Mouse (Mus musculus) lung, embryonic 16.5 days (tissue): ENCODE measurements at regions not wholly inside any gene's neighbourhood (a gene's known extent, or its start where the extent isn't known, plus 50 kb on each side); places are given as distances from the start of the nearest gene placed in this dataset.
"Not testable (repeated sequence)": the region's sequence is repeated elsewhere in the genome, so short reads cannot be mapped to it uniquely, and the experiment has no call there.

Experiments
- ATAC-seq: fragments of 200-750 bp; cut with Nextera tagmentation; 2 replicates; pipeline ENCODE4 v1.8.0; 2017; ENCODE audit warnings: low read depth, mild to moderate bottlenecking, moderate library complexity
- H3K27ac ChIP-seq: fragments of 300-500 bp; sonication (generic); 2 replicates; pipeline ENCODE4 v1.5.1; 2014; ENCODE audit warnings: mild to moderate bottlenecking, control low read depth, low read length
- H3K27me3 ChIP-seq: fragments of 300-500 bp; sonication (generic); 2 replicates; pipeline ENCODE4 v1.6.1; 2014; ENCODE audit warnings: low read depth, low read length, mixed read lengths; ENCODE audit not compliant: control insufficient read depth, insufficient read depth
- H3K36me3 ChIP-seq: fragments of 300-500 bp; sonication (generic); 2 replicates; pipeline ENCODE4 v1.6.1; 2014; ENCODE audit warnings: low read length; ENCODE audit not compliant: control insufficient read depth, insufficient read depth
- H3K4me1 ChIP-seq: fragments of 300-500 bp; sonication (generic); replicated peaks from 2 replicates; pipeline ENCODE4 v1.6.1; 2014; ENCODE audit warnings: low read length, mixed read lengths; ENCODE audit not compliant: control insufficient read depth, insufficient read depth
- H3K4me2 ChIP-seq: fragments of 300-500 bp; sonication (generic); 2 replicates; pipeline ENCODE4 v1.6.1; 2014; ENCODE audit warnings: low read depth, low read length, control low read depth
- H3K4me3 ChIP-seq: fragments of 300-500 bp; sonication (generic); 2 replicates; pipeline ENCODE4 v1.5.1; 2014; ENCODE audit warnings: mild to moderate bottlenecking, low read length, control low read depth
- H3K9ac ChIP-seq: fragments of 300-500 bp; sonication (generic); 2 replicates; pipeline ENCODE4 v1.6.1; 2014; ENCODE audit warnings: low read length, control low read depth
- H3K9me3 ChIP-seq: fragments of 300-500 bp; sonication (generic); 2 replicates; pipeline ENCODE4 v1.6.1; 2016; ENCODE audit warnings: low read length; ENCODE audit not compliant: control insufficient read depth
- WGBS: fragments of 180-500 bp; shearing (Covaris S2); extraction: QIAGEN DNeasy Blood & Tissue Kit; methylation state at CpG from one replicate; pipeline ENCODE4 v1.1.7; 2014; 5-methylcytosine and 5-hydroxymethylcytosine counted together

DNA sequence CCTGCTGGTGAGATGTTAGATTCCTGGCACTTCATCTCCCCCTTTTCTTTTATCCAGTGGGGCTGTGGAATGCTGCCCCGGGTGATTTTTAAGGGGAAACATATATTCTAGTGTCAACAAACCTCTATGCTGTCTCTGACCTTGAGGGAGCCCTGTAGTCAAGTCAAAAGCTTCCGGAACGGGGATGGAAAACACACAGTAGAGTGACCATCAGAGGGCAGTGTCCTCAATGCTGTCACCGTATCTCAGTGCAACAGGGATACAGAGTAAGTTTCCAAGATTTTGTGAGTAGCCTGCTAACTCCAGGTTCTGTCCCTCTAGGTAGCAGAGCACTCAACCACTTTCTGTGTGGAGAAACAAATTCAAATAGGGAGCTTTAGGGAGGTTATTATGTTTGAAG lies 555.7 kb upstream of the BB014433 start:
- no peaks in the 10 kb centered on the region for H3K9me3 ChIP-seq
- no peak overlapping the region for H3K27ac ChIP-seq
- WGBS = 50% methylated on average over 4 of the region's 4 CpGs
- ATAC-seq = no peak
- H3K4me3 ChIP-seq = no peak overlapping the region
- no peak overlapping the region for H3K4me2 ChIP-seq
- H3K36me3 ChIP-seq = no peaks in the 10 kb centered on the region
- H3K4me1 ChIP-seq = no peaks in the 10 kb centered on the region
- no peaks in the 10 kb centered on the region for H3K27me3 ChIP-seq
- no peak overlapping the region for H3K9ac ChIP-seq

DNA sequence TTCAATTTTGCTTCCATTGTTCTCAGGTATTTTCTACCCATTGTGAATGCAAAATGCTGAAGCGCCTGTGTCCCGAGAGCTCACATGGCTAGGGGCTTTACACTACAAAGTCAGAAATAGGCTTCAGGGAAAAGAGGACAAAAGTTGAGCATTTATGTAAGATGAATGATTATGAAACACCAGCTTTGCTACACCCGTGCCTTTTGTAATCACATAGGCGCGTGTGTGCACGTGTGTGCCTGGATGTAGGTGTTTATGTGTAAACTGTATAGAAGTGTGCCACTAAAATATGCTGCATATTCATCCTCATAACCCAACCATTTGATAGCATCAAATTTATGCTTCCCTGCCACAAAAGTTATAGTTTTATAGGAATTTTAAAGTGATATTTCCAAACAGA lies 547.2 kb upstream of the BB014433 start:
- no peak overlapping the region for H3K4me2 ChIP-seq
- H3K27me3 ChIP-seq = no peaks in the 10 kb centered on the region
- no peaks in the 10 kb centered on the region for H3K4me1 ChIP-seq
- H3K36me3 ChIP-seq = no peaks in the 10 kb centered on the region
- no peak overlapping the region for H3K9ac ChIP-seq
- no peaks in the 10 kb centered on the region for H3K9me3 ChIP-seq
- no peak overlapping the region for H3K27ac ChIP-seq
- H3K4me3 ChIP-seq = no peak overlapping the region
- ATAC-seq = no peak
- 79% methylated on average over 6 of the region's 6 CpGs for WGBS

DNA sequence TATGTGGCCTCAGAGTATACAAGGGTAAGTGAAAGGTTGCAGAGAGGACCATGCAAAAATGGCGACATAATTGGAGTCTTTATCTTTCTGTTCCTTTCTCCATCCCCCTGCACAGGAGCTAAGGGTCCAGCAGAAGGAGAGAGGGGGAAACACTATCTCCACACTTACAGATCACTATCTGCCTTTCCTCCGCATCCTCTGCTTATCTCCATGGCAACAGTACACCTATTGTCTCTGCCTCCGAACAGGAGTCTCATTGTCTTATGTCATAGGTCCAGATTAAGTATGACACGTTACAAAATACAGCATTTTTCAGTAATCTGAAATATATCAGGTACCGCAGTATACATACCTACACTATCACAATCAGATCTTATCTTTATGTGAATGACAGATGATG lies 537.9 kb upstream of the BB014433 start:
- Histone ChIP-seq H3K36me3 (no peaks in the 10 kb centered on the region), H3K4me3 (no peak overlapping the region), H3K9ac (no peak overlapping the region), H3K9me3 (no peaks in the 10 kb centered on the region), H3K4me2 (no peak overlapping the region), H3K27ac (no peak overlapping the region), H3K27me3 (no peaks in the 10 kb centered on the region), H3K4me1 (no peaks in the 10 kb centered on the region)
- ATAC-seq = no peak
- 55% methylated on average over 5 of the region's 5 CpGs for WGBS

DNA sequence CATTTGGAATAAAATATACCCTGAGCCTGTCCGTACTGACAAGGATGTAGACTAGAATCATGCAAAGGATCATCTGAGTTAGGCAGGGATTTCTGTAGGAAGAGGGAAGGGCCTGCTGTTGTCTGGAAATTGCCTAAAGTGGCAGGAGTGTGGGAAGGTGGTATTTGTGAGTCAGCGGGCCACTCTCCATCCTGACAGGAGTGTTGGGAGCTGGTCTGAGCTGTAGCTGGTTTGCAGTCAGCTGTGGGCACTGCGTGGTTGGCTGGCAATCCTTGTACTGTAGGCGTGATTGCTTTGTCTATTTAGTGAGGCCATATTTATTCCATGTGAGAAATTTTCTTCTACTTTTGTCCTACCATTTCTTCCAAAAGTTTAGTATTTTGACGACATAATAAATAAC lies 524.2 kb upstream of the BB014433 start:
- 72% methylated on average over 5 of the region's 5 CpGs for WGBS
- no peak for ATAC-seq
- H3K4me1 ChIP-seq = no peaks in the 10 kb centered on the region
- H3K36me3 ChIP-seq = no peaks in the 10 kb centered on the region
- no peaks in the 10 kb centered on the region for H3K27me3 ChIP-seq
- H3K27ac ChIP-seq = no peak overlapping the region
- no peak overlapping the region for H3K4me3 ChIP-seq
- no peak overlapping the region for H3K9ac ChIP-seq
- H3K4me2 ChIP-seq = no peak overlapping the region
- no peaks in the 10 kb centered on the region for H3K9me3 ChIP-seq

DNA sequence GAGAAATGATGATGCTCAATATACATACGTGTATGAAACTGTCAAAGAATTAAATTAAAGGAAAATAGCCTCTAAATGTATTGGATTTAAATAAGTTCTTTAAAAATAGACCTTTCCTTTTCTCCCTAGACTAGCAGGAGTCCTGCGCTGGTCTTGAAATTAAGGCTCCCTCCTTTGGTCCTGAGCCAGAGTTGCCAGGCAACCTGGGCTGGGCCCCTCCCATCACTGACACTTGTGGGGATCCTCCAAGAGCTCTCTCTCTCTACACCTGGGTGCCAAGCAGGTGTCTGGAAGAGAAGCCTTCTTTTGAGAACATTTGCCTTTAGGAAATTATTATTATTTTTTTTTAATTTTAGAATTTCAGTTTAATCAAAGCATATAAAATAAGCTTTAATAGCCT lies 521.9 kb upstream of the BB014433 start:
- H3K27ac ChIP-seq = no peak overlapping the region
- no peaks in the 10 kb centered on the region for H3K36me3 ChIP-seq
- H3K4me2 ChIP-seq = no peak overlapping the region
- no peaks in the 10 kb centered on the region for H3K27me3 ChIP-seq
- H3K9ac ChIP-seq = no peak overlapping the region
- WGBS = 75% methylated on average over 2 of the region's 2 CpGs
- no peaks in the 10 kb centered on the region for H3K9me3 ChIP-seq
- H3K4me1 ChIP-seq = no peaks in the 10 kb centered on the region
- H3K4me3 ChIP-seq = no peak overlapping the region
- no peak for ATAC-seq

DNA sequence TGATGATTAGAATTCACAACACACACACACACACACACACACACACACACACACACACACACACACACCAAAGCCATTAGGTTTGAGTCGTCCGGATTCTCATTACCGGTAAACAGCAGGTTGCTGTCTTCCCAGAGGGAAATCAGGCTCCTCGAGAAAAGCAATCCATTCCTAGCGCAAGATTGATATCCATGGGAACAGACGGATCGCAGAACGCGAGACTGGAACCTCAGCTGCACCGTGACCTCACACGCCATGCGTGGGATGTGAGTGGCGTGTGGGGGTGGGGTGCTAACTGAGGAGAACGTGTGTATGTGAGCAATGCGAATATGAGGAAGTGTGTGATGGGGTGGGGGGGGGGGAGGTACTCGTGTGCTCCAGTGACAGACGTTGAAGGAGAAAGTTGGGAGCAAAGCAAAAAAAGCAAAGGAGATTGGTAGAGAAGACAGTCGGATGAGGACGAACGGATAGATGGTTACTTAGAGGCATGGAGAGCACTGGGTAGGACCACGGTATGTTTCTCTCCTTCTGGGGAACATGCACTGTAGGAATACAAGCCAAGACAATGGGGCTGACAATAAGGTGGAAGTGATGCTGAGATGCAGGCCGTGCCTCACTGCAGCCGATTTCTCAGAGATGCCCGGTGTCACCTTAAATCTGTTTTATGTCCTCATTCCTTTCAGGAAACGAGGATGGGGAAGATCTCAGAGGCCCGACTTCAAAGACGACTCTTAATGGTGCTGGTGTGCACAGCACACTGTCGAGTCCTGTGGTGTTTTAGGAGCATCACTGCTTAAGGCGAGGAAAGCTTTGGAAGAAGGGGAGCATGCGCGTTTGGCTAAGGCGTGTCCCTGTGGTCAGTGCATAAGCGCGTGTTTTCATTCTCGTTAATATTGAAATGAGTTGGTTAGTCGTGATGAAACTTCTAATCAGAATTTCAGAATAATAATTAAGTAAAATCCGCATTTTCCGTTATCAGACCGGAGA lies 516.7 kb upstream of the BB014433 start:
- Histone ChIP-seq H3K27ac (no peak overlapping the region), H3K4me3 (no peak overlapping the region), H3K4me2 (no peak overlapping the region), H3K36me3 (no peaks in the 10 kb centered on the region), H3K27me3 (no peaks in the 10 kb centered on the region), H3K9me3 (no peaks in the 10 kb centered on the region), H3K4me1 (no peaks in the 10 kb centered on the region), H3K9ac (no peak overlapping the region)
- ATAC-seq = no peak
- WGBS = 81% methylated on average over 39 of the region's 39 CpGs

DNA sequence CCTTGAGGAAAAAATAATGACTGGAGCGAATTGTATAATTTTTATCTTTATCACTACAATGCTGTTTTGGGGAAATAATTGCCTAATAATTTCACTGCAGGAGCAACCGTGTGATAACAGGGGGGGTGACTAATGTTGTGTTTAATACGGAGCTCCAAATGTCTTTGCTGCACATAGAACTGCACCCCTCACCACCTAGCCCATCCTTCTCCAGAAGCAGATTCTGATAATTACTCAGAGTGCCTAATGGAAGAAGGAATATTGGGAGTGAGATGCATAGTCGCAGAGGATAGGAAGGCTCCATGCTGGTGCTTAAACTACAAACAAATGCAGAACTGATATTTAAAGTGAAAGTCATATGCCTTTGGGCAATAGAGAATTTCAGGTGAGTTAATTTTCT lies 486.1 kb upstream of the BB014433 start:
- no peak overlapping the region for H3K4me3 ChIP-seq
- no peaks in the 10 kb centered on the region for H3K27me3 ChIP-seq
- no peaks in the 10 kb centered on the region for H3K36me3 ChIP-seq
- no peak for ATAC-seq
- no peak overlapping the region for H3K4me2 ChIP-seq
- no peaks in the 10 kb centered on the region for H3K9me3 ChIP-seq
- H3K27ac ChIP-seq = no peak overlapping the region
- no peaks in the 10 kb centered on the region for H3K4me1 ChIP-seq
- no peak overlapping the region for H3K9ac ChIP-seq
- 79% methylated on average over 4 of the region's 4 CpGs for WGBS

DNA sequence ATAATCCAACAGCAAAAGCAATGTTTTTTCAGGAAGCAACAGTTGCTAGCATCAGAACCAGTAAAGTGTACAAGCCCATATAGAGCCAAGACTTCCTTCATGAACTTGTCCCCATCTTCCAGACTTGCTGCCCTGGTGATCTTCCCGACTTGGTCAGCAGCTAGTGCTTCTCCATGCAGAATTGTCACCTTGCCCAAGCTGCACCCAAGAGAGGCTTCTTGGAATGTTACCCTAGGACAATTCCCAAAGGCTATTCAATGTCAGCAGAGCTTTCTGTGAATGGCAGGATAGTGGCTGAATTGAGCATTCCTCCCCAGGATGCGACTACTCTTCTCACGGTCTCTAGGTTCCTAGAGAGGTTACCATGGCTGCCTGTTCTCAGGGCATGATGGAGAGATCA lies 479.6 kb upstream of the BB014433 start:
- H3K4me1 ChIP-seq = no peaks in the 10 kb centered on the region
- H3K36me3 ChIP-seq = no peaks in the 10 kb centered on the region
- no peak overlapping the region for H3K4me3 ChIP-seq
- no peak for ATAC-seq
- 85% methylated on average over 3 of the region's 3 CpGs for WGBS
- no peak overlapping the region for H3K4me2 ChIP-seq
- H3K9ac ChIP-seq = no peak overlapping the region
- no peak overlapping the region for H3K27ac ChIP-seq
- H3K27me3 ChIP-seq = no peaks in the 10 kb centered on the region
- H3K9me3 ChIP-seq = no peaks in the 10 kb centered on the region

DNA sequence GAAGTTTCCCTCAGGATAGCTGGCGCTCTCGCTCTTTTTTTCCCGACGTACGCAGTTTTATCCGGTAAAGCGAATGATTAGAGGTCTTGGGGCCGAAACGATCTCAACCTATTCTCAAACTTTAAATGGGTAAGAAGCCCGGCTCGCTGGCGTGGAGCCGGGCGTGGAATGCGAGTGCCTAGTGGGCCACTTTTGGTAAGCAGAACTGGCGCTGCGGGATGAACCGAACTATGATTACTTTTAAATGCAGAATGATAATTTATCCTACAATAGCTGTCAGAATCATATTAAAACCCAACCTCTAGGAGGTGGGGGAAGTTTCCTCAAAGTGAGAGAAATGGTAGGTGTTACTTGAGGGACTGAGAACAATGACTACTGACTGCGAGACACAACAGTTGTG lies 474.0 kb upstream of the BB014433 start:
- not testable (repeated sequence) for H3K27ac ChIP-seq, H3K4me2 ChIP-seq, H3K27me3 ChIP-seq, ATAC-seq, H3K36me3 ChIP-seq, H3K9ac ChIP-seq, H3K4me3 ChIP-seq, H3K9me3 ChIP-seq, H3K4me1 ChIP-seq
- 74% methylated on average over 14 of the region's 19 CpGs for WGBS
